Mouse (Mus musculus) lung, adult 2 months (tissue): ENCODE measurements around the gene Kcnrg.

ENCODE experiments used
- CTCF ChIP-seq: fragments of 200-500 bp; IDR thresholded peaks from 2 replicates; pipeline ENCODE4 v1.5.1; 2011; ENCODE audit warnings: mild to moderate bottlenecking, low read length, control low read depth; ENCODE audit not compliant: insufficient read depth
- POLR2A ChIP-seq: fragments of 200-500 bp; IDR thresholded peaks from 2 replicates; pipeline ENCODE4 v1.6.1; 2011; ENCODE audit warnings: low read depth, mild to moderate bottlenecking, control low read depth, low read length, borderline replicate concordance; ENCODE audit errors: extremely low read depth

GRCm38 (mm10) chr14:61647182-61647880 lies 40.1 kb downstream of the Kcnrg start:
- TF ChIP-seq CTCF (no peak), POLR2A (no peak)
